Mouse (Mus musculus): ENCODE data around the gene Itgad.
"Not testable (repeated sequence)": the region's sequence is repeated elsewhere in the genome, so short reads cannot be mapped to it uniquely, and the experiment has no call there.

DNA sequence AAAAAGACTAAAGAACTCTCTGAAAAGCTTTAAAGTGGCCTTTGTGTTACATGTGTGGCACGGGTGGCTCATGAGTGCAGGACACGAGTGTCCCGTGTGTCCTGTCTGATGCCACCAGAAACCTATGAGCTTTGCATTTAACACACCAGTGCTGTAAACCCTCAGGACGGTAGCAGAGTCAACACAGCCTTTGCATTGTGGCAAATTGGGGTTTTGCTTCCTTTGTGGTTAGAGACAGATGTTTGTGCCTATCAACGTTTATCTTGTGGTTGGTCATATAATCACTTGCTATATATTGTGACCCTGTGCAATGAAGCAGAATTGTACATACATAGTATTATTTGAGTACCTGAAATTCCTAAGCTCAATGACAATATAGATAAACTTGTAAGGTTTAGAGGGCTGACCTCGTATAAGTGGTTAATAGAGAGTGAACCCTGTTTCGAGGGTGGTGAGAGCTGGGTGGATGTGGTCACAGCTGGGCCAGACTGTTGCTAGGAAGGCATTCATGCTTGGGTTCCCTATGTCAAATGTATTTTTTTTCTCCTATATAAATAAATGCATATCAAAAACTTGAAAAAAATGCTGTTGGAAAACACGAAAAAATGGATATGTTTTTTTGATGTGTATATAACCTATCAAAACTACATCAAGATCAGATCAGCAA is 4.6 kb downstream of the Itgad start:
- TF ChIP-seq CTCF (IDR thresholded peaks at IDR 0.05; ENCODE audit: extremely low read depth, insufficient read depth, insufficient read length, insufficient replicate concordance); POLR2A (IDR thresholded peaks at IDR 0.05; ENCODE audit: low read depth, low read length): not testable (repeated sequence)

Data from spleen, adult 2 months (tissue).